Mouse (Mus musculus) R1 (cell line): Measurements from ENCODE around the gene Hoxb2.

Source experiments
- DNase-seq: peaks from one replicate; pipeline ENCODE4 v3.0.0-alpha.2; 2018; ENCODE audit warnings: low read depth, low spot score

Hoxb2 gene

GRCm38 (mm10) chr11:96334998-96335397 lies 15.3 kb upstream of the Hoxb2 start:
- no peak for DNase-seq

GRCm38 (mm10) chr11:96336597-96336996 lies 13.7 kb upstream of the Hoxb2 start:
- no peak for DNase-seq

GRCm38 (mm10) chr11:96337026-96337425 lies 13.3 kb upstream of the Hoxb2 start:
- DNase-seq = no peak

GRCm38 (mm10) chr11:96338957-96339855 lies 11.1 kb upstream of the Hoxb2 start:
- DNase-seq = no peak

- no peak for DNase-seq
Observed at GRCm38 (mm10) chr11:96340698-96341365, 9.5 kb upstream of the Hoxb2 start.

GRCm38 (mm10) chr11:96341701-96342575 lies 8.4 kb upstream of the Hoxb2 start:
- peak; percentile 58 for DNase-seq

- DNase-seq = no peak
Observed at GRCm38 (mm10) chr11:96342576-96342930, 7.8 kb upstream of the Hoxb2 start.

GRCm38 (mm10) chr11:96343206-96343745 lies 7.0 kb upstream of the Hoxb2 start:
- DNase-seq = no peak

GRCm38 (mm10) chr11:96344061-96344877 lies 6.1 kb upstream of the Hoxb2 start:
- no peak for DNase-seq

GRCm38 (mm10) chr11:96344878-96345159 lies 5.5 kb upstream of the Hoxb2 start:
- no peak for DNase-seq

- DNase-seq = no peak
Observed at GRCm38 (mm10) chr11:96345220-96345892, 5.0 kb upstream of the Hoxb2 start.

- DNase-seq = peak; percentile 53
Observed at GRCm38 (mm10) chr11:96345893-96346806, 4.2 kb upstream of the Hoxb2 start.

- DNase-seq = no peak
Observed at GRCm38 (mm10) chr11:96346916-96347520, 3.3 kb upstream of the Hoxb2 start.

GRCm38 (mm10) chr11:96347717-96348116 lies 2.6 kb upstream of the Hoxb2 start:
- DNase-seq = no peak

GRCm38 (mm10) chr11:96348141-96348928 lies 2.0 kb upstream of the Hoxb2 start:
- no peak for DNase-seq

- no peak for DNase-seq
Observed at GRCm38 (mm10) chr11:96348988-96349387, 1.3 kb upstream of the Hoxb2 start.

- DNase-seq = no peak
Observed at GRCm38 (mm10) chr11:96349491-96350340, 609 bp upstream of the Hoxb2 start.
